Mouse (Mus musculus) CH12.LX (cell line): ENCODE measurements around the gene Prkacb. TPM values are rescaled to one million over a fixed set of nuclear protein-coding genes. Genes with fewer than 3 reads are reported as not detected.
A peak's percentile ranks its signal among the peaks of the same experiment; 100 is the strongest.

Experiments used
- DNase-seq: peaks from one replicate; pipeline ENCODE4 v3.0.0-alpha.2; 2013; ENCODE audit errors: extremely low read depth
- H3K27ac ChIP-seq: 2 replicates; pipeline ENCODE4 v1.5.1; 2012; ENCODE audit warnings: low read depth, mild to moderate bottlenecking, control low read depth, moderate library complexity; ENCODE audit not compliant: insufficient read depth
- H3K27me3 ChIP-seq: replicated peaks from 2 replicates; pipeline ENCODE3; 2012; ENCODE audit warnings: inconsistent platforms
- H3K36me3 ChIP-seq, 2 experiments: replicated peaks in 1 of 2; 2 replicates each; pipeline versions ENCODE3 to v1.6.1; 2012; ENCODE audit warnings: inconsistent platforms in 1 of 2, low read length in 1 of 2, mild to moderate bottlenecking in 1 of 2, mixed read lengths in 1 of 2, moderate library complexity in 1 of 2; ENCODE audit not compliant: control insufficient read depth in 1 of 2, insufficient read depth in 1 of 2
- H3K4me1 ChIP-seq, 2 experiments: 2 replicates each; pipeline ENCODE4 v1.6.1; 2012; ENCODE audit warnings: inconsistent platforms in 1 of 2, moderate library complexity in 1 of 2; ENCODE audit not compliant: insufficient read depth in 2 of 2, control insufficient read depth in 1 of 2
- H3K4me2 ChIP-seq: 2 replicates; pipeline ENCODE4 v1.6.1; 2012; ENCODE audit warnings: low read depth, mild to moderate bottlenecking, control low read depth; ENCODE audit not compliant: poor library complexity, insufficient read depth, severe bottlenecking
- H3K4me3 ChIP-seq, 3 experiments: fragments of 150-350 bp in 1 of 3; sonication (generic) in 1 of 3; replicated peaks in 1 of 3; 2 replicates each; pipeline versions ENCODE3 to v1.5.1; 2011 to 2012; ENCODE audit warnings: low read depth in 2 of 3, low read length in 2 of 3, mild to moderate bottlenecking in 2 of 3, moderate library complexity in 2 of 3, control low read depth in 1 of 3, improper control_type of control experiment in 1 of 3, inconsistent platforms in 1 of 3, mixed read lengths in 1 of 3; ENCODE audit not compliant: poor library complexity in 1 of 3
- H3K79me2 ChIP-seq: replicated peaks from 2 replicates; pipeline ENCODE4 v1.6.1; 2012; ENCODE audit warnings: mild to moderate bottlenecking, moderate library complexity; ENCODE audit not compliant: control insufficient read depth, poor library complexity, insufficient read depth, severe bottlenecking; ENCODE audit errors: extremely low read depth
- H3K9ac ChIP-seq: 2 replicates; pipeline ENCODE4 v1.6.1; 2012; ENCODE audit warnings: low read depth, mild to moderate bottlenecking, control low read depth, moderate library complexity; ENCODE audit not compliant: insufficient read depth
- H3K9me3 ChIP-seq: replicated peaks from 2 replicates; pipeline ENCODE3; 2012; ENCODE audit warnings: low read length, inconsistent platforms, mixed read lengths
- BHLHE40 ChIP-seq: IDR thresholded peaks from 2 replicates; pipeline ENCODE4 v1.6.1; 2011; ENCODE audit warnings: mild to moderate bottlenecking, low read depth, low read length, improper control_type of control experiment
- CHD1 ChIP-seq: IDR thresholded peaks from 2 replicates; pipeline ENCODE4 v1.6.1; 2012; ENCODE audit warnings: low read depth, low read length, improper control_type of control experiment, inconsistent platforms
- CHD2 ChIP-seq: IDR thresholded peaks from 2 replicates; pipeline ENCODE4 v1.6.1; 2011; ENCODE audit warnings: low read length, improper control_type of control experiment
- CTCF ChIP-seq, 2 experiments: IDR thresholded peaks in 1 of 2; conservative IDR thresholded peaks in 1 of 2; 2 replicates each; pipeline ENCODE4 v1.5.1; 2011 to 2012; ENCODE audit warnings: low read depth in 2 of 2, low read length in 2 of 2, improper control_type of control experiment in 1 of 2, inconsistent platforms in 1 of 2, mild to moderate bottlenecking in 1 of 2, moderate library complexity in 1 of 2
- E2F4 ChIP-seq: IDR thresholded peaks from 2 replicates; pipeline ENCODE4 v1.6.1; 2011; ENCODE audit warnings: low read depth, low read length, improper control_type of control experiment; ENCODE audit not compliant: insufficient replicate concordance
- ELF1 ChIP-seq: IDR thresholded peaks from 2 replicates; pipeline ENCODE4 v1.6.1; 2014; ENCODE audit warnings: low read depth, mild to moderate bottlenecking, inconsistent platforms, low read length, improper control_type of control experiment
- EP300 ChIP-seq: IDR thresholded peaks from 2 replicates; pipeline ENCODE4 v1.6.1; 2011; ENCODE audit warnings: low read length, improper control_type of control experiment
- ETS1 ChIP-seq: conservative IDR thresholded peaks from 2 replicates; pipeline ENCODE4 v1.6.1; 2012; ENCODE audit warnings: low read depth, mild to moderate bottlenecking, inconsistent platforms, low read length, improper control_type of control experiment, moderate library complexity
- GABPA ChIP-seq: IDR thresholded peaks from 2 replicates; pipeline ENCODE4 v1.6.1; 2012; ENCODE audit warnings: low read depth, low read length, improper control_type of control experiment, inconsistent platforms; ENCODE audit not compliant: insufficient replicate concordance
- HCFC1 ChIP-seq: IDR thresholded peaks from 2 replicates; pipeline ENCODE4 v1.6.1; 2012; ENCODE audit warnings: low read depth, mild to moderate bottlenecking, inconsistent platforms, low read length, improper control_type of control experiment
- IRF4 ChIP-seq: IDR thresholded peaks from 2 replicates; pipeline ENCODE4 v1.6.1; 2014; ENCODE audit warnings: low read depth, mild to moderate bottlenecking, inconsistent platforms, low read length, improper control_type of control experiment
- JUN ChIP-seq: IDR thresholded peaks from 2 replicates; pipeline ENCODE4 v1.6.1; 2011; ENCODE audit warnings: low read depth, mild to moderate bottlenecking, low read length, improper control_type of control experiment, moderate library complexity; ENCODE audit not compliant: insufficient read depth
- JUND ChIP-seq: conservative IDR thresholded peaks from 2 replicates; pipeline ENCODE4 v1.6.1; 2011; ENCODE audit warnings: low read depth, low read length, improper control_type of control experiment
- MAFK ChIP-seq: IDR thresholded peaks from 2 replicates; pipeline ENCODE4 v1.6.1; 2011; ENCODE audit warnings: low read length, improper control_type of control experiment; ENCODE audit not compliant: insufficient replicate concordance
- MAX ChIP-seq: IDR thresholded peaks from 2 replicates; pipeline ENCODE4 v1.6.1; 2011; ENCODE audit warnings: low read length, improper control_type of control experiment
- MAZ ChIP-seq: IDR thresholded peaks from 2 replicates; pipeline ENCODE4 v1.6.1; 2012; ENCODE audit warnings: low read depth, mild to moderate bottlenecking, inconsistent platforms, low read length, improper control_type of control experiment, moderate library complexity
- MEF2A ChIP-seq: IDR thresholded peaks from 2 replicates; pipeline ENCODE4 v1.6.1; 2014; ENCODE audit warnings: low read depth, mild to moderate bottlenecking, inconsistent platforms, low read length, improper control_type of control experiment, borderline replicate concordance
- MXI1 ChIP-seq: IDR thresholded peaks from 2 replicates; pipeline ENCODE4 v1.6.1; 2011; ENCODE audit warnings: mild to moderate bottlenecking, low read depth, low read length, improper control_type of control experiment
- MYC ChIP-seq: IDR thresholded peaks from 2 replicates; pipeline ENCODE4 v1.6.1; 2011; ENCODE audit warnings: low read depth, mild to moderate bottlenecking, improper control_type of control experiment, low read length
- NELFE ChIP-seq: IDR thresholded peaks from 2 replicates; pipeline ENCODE4 v1.6.1; 2011; ENCODE audit warnings: low read depth, low read length, improper control_type of control experiment
- NRF1 ChIP-seq: IDR thresholded peaks from 2 replicates; pipeline ENCODE4 v1.6.1; 2014; ENCODE audit warnings: low read depth, mild to moderate bottlenecking, inconsistent platforms, low read length, improper control_type of control experiment, moderate library complexity
- PAX5 ChIP-seq: IDR thresholded peaks from 2 replicates; pipeline ENCODE4 v1.6.1; 2012; ENCODE audit warnings: low read length, inconsistent platforms, mixed read lengths
- POLR2A ChIP-seq: IDR thresholded peaks from 2 replicates; pipeline ENCODE4 v1.6.1; 2011; ENCODE audit warnings: low read depth, mild to moderate bottlenecking, improper control_type of control experiment, low read length
- POLR2AphosphoS2 ChIP-seq: IDR thresholded peaks from 2 replicates; pipeline ENCODE4 v1.6.1; 2011; ENCODE audit warnings: low read depth, low read length, improper control_type of control experiment
- RAD21 ChIP-seq: IDR thresholded peaks from 2 replicates; pipeline ENCODE4 v1.6.1; 2011; ENCODE audit warnings: low read depth, mild to moderate bottlenecking, low read length, improper control_type of control experiment, moderate library complexity
- RCOR1 ChIP-seq: conservative IDR thresholded peaks from 2 replicates; pipeline ENCODE4 v1.6.1; 2012; ENCODE audit warnings: low read depth, mild to moderate bottlenecking, inconsistent platforms, low read length, improper control_type of control experiment
- SIN3A ChIP-seq: IDR thresholded peaks from 2 replicates; pipeline ENCODE4 v1.6.1; 2012; ENCODE audit warnings: low read length, improper control_type of control experiment, inconsistent platforms
- SMC3 ChIP-seq: IDR thresholded peaks from 2 replicates; pipeline ENCODE4 v1.6.1; 2011; ENCODE audit warnings: low read depth, low read length, improper control_type of control experiment
- TBP ChIP-seq: conservative IDR thresholded peaks from 2 replicates; pipeline ENCODE4 v1.6.1; 2011; ENCODE audit warnings: low read depth, low read length, improper control_type of control experiment
- TCF12 ChIP-seq: IDR thresholded peaks from 2 replicates; pipeline ENCODE4 v1.6.1; 2014; ENCODE audit warnings: low read depth, mild to moderate bottlenecking, inconsistent platforms, low read length, improper control_type of control experiment
- UBTF ChIP-seq: IDR thresholded peaks from 2 replicates; pipeline ENCODE4 v1.6.1; 2012; ENCODE audit warnings: low read depth, mild to moderate bottlenecking, inconsistent platforms, low read length, improper control_type of control experiment, moderate library complexity
- USF1 ChIP-seq: IDR thresholded peaks from 2 replicates; pipeline ENCODE4 v1.6.1; 2014; ENCODE audit warnings: low read depth, mild to moderate bottlenecking, inconsistent platforms, low read length, improper control_type of control experiment
- USF2 ChIP-seq: conservative IDR thresholded peaks from 2 replicates; pipeline ENCODE4 v1.6.1; 2011; ENCODE audit warnings: low read depth, low read length, improper control_type of control experiment
- ZC3H11A ChIP-seq: IDR thresholded peaks from 2 replicates; pipeline ENCODE4 v1.6.1; 2012; ENCODE audit warnings: low read depth, mild to moderate bottlenecking, inconsistent platforms, low read length, improper control_type of control experiment
- ZKSCAN1 ChIP-seq: IDR thresholded peaks from 2 replicates; pipeline ENCODE4 v1.6.1; 2012; ENCODE audit warnings: low read depth, inconsistent platforms, low read length, improper control_type of control experiment, borderline replicate concordance
- ZMIZ1 ChIP-seq: IDR thresholded peaks from 2 replicates; pipeline ENCODE4 v1.6.1; 2012; ENCODE audit warnings: low read depth, mild to moderate bottlenecking, inconsistent platforms, low read length, improper control_type of control experiment
- ZNF384 ChIP-seq: IDR thresholded peaks from 2 replicates; pipeline ENCODE4 v1.6.1; 2012; ENCODE audit warnings: low read depth, low read length, improper control_type of control experiment, inconsistent platforms
- dilution Hi-C: fragments of 300-500 bp; cut with MboI; formaldehyde crosslinking; loops from 2 replicates; pipeline ENCODE4 v1.14.3; 2020; ENCODE audit warnings: low sequenced_read_pairs; ENCODE audit not compliant: extremely low pct_unique_long_range_greater_than_20kb, extremely low pct_ligation_motif_present
- in situ Hi-C: fragments of 300-500 bp; cut with MboI; formaldehyde crosslinking; loops from 3 replicates; pipeline ENCODE4 v1.14.3; 2019; ENCODE audit warnings: low sequenced_read_pairs, low pct_ligation_motif_present, low pct_unique_long_range_greater_than_20kb, mixed read lengths
- polyA plus RNA-seq: library from polyadenylated mRNA; unstranded; fragments of >175 nt; gene quantifications from 2 replicates; pipeline ENCODE4 v1.2.1, GENCODE M21; 2012; ENCODE audit warnings: low read depth; ENCODE audit not compliant: insufficient read length
- total RNA-seq, 2 experiments: library from RNA; depleted of rRNA; stranded (reverse); fragments of 300-350 nt in 1 of 2; fragments of >200 nt in 1 of 2; gene quantifications; 2 replicates each; pipeline ENCODE4 v1.2.3; 2012 to 2014

Prkacb gene
- total and polyA plus RNA-seq, 3 experiments, result 33.1 to 65.1 (median 62.1) TPM

GRCm38 (mm10) chr3:146851966-146852891, 39.4 kb upstream of the Prkacb start, which contains the start of gene Ttll7:
TSS of gene Ttll7 (plus strand) at chr3:146852367.
- DNase-seq, result peak; percentile 49
- in situ Hi-C loops, result loop anchor here (5.0 kb wide), 1 partner anchor 35 kb away; no protein-coding TSS in a partner anchor
- Histone ChIP-seq H3K9me3 (no peaks in the 10 kb centered on the region), H3K79me2 (no peaks in the 10 kb centered on the region), H3K27ac (no peak within 1 kb of the TSS), H3K4me3 (peak within 1 kb of the TSS; percentile 24 to 68 (median 55)), H3K4me1 (peaks cover 22 to 34% of the 10 kb centered on the region in 2 experiments), H3K27me3 (no peaks in the 10 kb centered on the region), H3K36me3 (no peaks in the 10 kb centered on the region), H3K4me2 (peak within 1 kb of the TSS; percentile 76; the same call in 1 of the 2 replicates), H3K9ac (peak within 1 kb of the TSS; percentile 39)
- dilution Hi-C loops, result no loop called here
- no peak for TF ChIP-seq POLR2AphosphoS2
- no peak for TF ChIP-seq EP300
- no peak for TF ChIP-seq MAFK
- no peak for TF ChIP-seq USF2
- TF ChIP-seq CHD1, result peak; percentile 100
- no peak for TF ChIP-seq CTCF (conservative IDR thresholded peaks at IDR 0.05 in 1 of 2, IDR thresholded peaks at IDR 0.05 in 1 of 2; ENCODE audit: low read depth in 2 of 2, low read length in 2 of 2)
- no peak; the same call in 1 of the 2 replicates for TF ChIP-seq ELF1
- TF ChIP-seq JUND, result no peak
- TF ChIP-seq RAD21, result no peak
- TF ChIP-seq JUN, result no peak
- TF ChIP-seq IRF4, result peak; percentile 47; the same call in 1 of the 2 replicates
- no peak for TF ChIP-seq CHD2
- no peak; the same call in 1 of the 2 replicates for TF ChIP-seq MXI1
- TF ChIP-seq E2F4, result no peak
- TF ChIP-seq TCF12, result peak; percentile 56; the same call in 1 of the 2 replicates
- no peak; the same call in 1 of the 2 replicates for TF ChIP-seq NELFE
- TF ChIP-seq NRF1, result no peak; the same call in 1 of the 2 replicates
- no peak for TF ChIP-seq PAX5
- no peak; the same call in 1 of the 2 replicates for TF ChIP-seq MAZ
- peak; percentile 91 for TF ChIP-seq SIN3A
- no peak for TF ChIP-seq ZNF384
- no peak for TF ChIP-seq RCOR1
- no peak for TF ChIP-seq MYC
- no peak for TF ChIP-seq GABPA
- no peak for TF ChIP-seq SMC3
- peak; percentile 12; the same call in 1 of the 2 replicates for TF ChIP-seq ETS1
- TF ChIP-seq MEF2A, result 0 out of 2 replicates have a peak, but pooled peaks have one; percentile 18
- no peak for TF ChIP-seq TBP
- no peak for TF ChIP-seq UBTF
- TF ChIP-seq MAX, result peak; percentile 48; the same call in 1 of the 2 replicates
- no peak for TF ChIP-seq ZMIZ1
- TF ChIP-seq BHLHE40, result 0 out of 2 replicates have a peak, but pooled peaks have one; percentile 9
- TF ChIP-seq HCFC1, result peak; percentile 40; the same call in 1 of the 2 replicates
- no peak for TF ChIP-seq USF1
- no peak for TF ChIP-seq ZKSCAN1
- TF ChIP-seq ZC3H11A, result no peak
- peak; percentile 62 for TF ChIP-seq POLR2A
